Mouse (Mus musculus) MEL (cell line): ENCODE data around the gene Hoxa11. TPM values are rescaled to one million over a fixed set of nuclear protein-coding genes. Genes with fewer than 3 reads are reported as not detected.

Experiments used
- DNase-seq: peaks from one replicate; pipeline ENCODE4 v3.0.0; 2011; ENCODE audit warnings: low read depth, low spot score
- H3K27ac ChIP-seq: 2 replicates; pipeline ENCODE4 v1.5.1; 2012; ENCODE audit warnings: low read depth, mild to moderate bottlenecking, control low read depth, low read length, moderate library complexity; ENCODE audit not compliant: control insufficient read depth
- H3K27me3 ChIP-seq, 2 experiments: fragments of 150-350 bp in 1 of 2; sonication (generic) in 1 of 2; 2 replicates each; pipeline ENCODE4 v1.6.1; 2012; ENCODE audit warnings: low read length in 2 of 2, mild to moderate bottlenecking in 2 of 2, improper control_type of control experiment in 1 of 2, moderate library complexity in 1 of 2; ENCODE audit not compliant: insufficient read depth in 2 of 2, control insufficient read depth in 1 of 2
- H3K36me3 ChIP-seq, 2 experiments: 2 replicates each; pipeline ENCODE4 v1.6.1; 2012 to 2014; ENCODE audit warnings: low read length in 2 of 2, improper control_type of control experiment in 1 of 2, inconsistent platforms in 1 of 2, mild to moderate bottlenecking in 1 of 2; ENCODE audit not compliant: insufficient read depth in 2 of 2, control insufficient read depth in 1 of 2
- H3K4me1 ChIP-seq, 2 experiments: fragments of 150-350 bp in 1 of 2; sonication (generic) in 1 of 2; 2 replicates each; pipeline ENCODE4 v1.6.1; 2012; ENCODE audit warnings: low read length in 2 of 2, improper control_type of control experiment in 1 of 2, mild to moderate bottlenecking in 1 of 2; ENCODE audit not compliant: insufficient read depth in 2 of 2, control insufficient read depth in 1 of 2
- H3K4me3 ChIP-seq, 2 experiments: fragments of 150-350 bp in 1 of 2; sonication (generic) in 1 of 2; 2 replicates each; pipeline ENCODE4 v1.5.1; 2012; ENCODE audit warnings: low read depth in 2 of 2, low read length in 2 of 2, mild to moderate bottlenecking in 2 of 2, moderate library complexity in 2 of 2, control low read depth in 1 of 2, improper control_type of control experiment in 1 of 2; ENCODE audit not compliant: control insufficient read depth in 1 of 2, insufficient read depth in 1 of 2
- H3K79me2 ChIP-seq: 2 replicates; pipeline ENCODE4 v1.6.1; 2012; ENCODE audit warnings: mild to moderate bottlenecking, low read length, moderate library complexity; ENCODE audit not compliant: control insufficient read depth, poor library complexity, insufficient read depth
- H3K9ac ChIP-seq: 2 replicates; pipeline ENCODE4 v1.6.1; 2012; ENCODE audit warnings: low read depth, mild to moderate bottlenecking, control low read depth, low read length, moderate library complexity; ENCODE audit not compliant: control insufficient read depth, poor library complexity, severe bottlenecking
- H3K9me3 ChIP-seq: fragments of 150-350 bp; sonication (generic); replicated peaks from 2 replicates; pipeline ENCODE4 v1.6.1; 2012; ENCODE audit warnings: mild to moderate bottlenecking, low read length, improper control_type of control experiment, moderate library complexity; ENCODE audit not compliant: insufficient read depth
- CTCF ChIP-seq, 3 experiments: IDR thresholded peaks in 2 of 3; conservative IDR thresholded peaks in 1 of 3; 2 replicates each; pipeline ENCODE4 v1.5.1; 2011 to 2012; ENCODE audit warnings: low read length in 3 of 3, low read depth in 2 of 3, mild to moderate bottlenecking in 2 of 3, improper control_type of control experiment in 1 of 3, inconsistent platforms in 1 of 3, mixed read lengths in 1 of 3, moderate library complexity in 1 of 3; ENCODE audit not compliant: control insufficient read depth in 1 of 3, insufficient read depth in 1 of 3, poor library complexity in 1 of 3, severe bottlenecking in 1 of 3
- E2F4 ChIP-seq: IDR thresholded peaks from 2 replicates; pipeline ENCODE4 v1.6.1; 2011; ENCODE audit warnings: low read depth, low read length, improper control_type of control experiment, borderline replicate concordance
- ELF1 ChIP-seq: IDR thresholded peaks from 2 replicates; pipeline ENCODE4 v1.6.1; 2014; ENCODE audit warnings: low read depth, mild to moderate bottlenecking, inconsistent platforms, low read length, improper control_type of control experiment, moderate library complexity
- EP300 ChIP-seq, 2 experiments: IDR thresholded peaks; 2 replicates each; pipeline ENCODE4 v1.6.1; 2011; ENCODE audit warnings: improper control_type of control experiment in 2 of 2, low read length in 2 of 2, low read depth in 1 of 2, mild to moderate bottlenecking in 1 of 2
- ETS1 ChIP-seq: IDR thresholded peaks from 2 replicates; pipeline ENCODE4 v1.6.1; 2012; ENCODE audit warnings: low read depth, mild to moderate bottlenecking, inconsistent platforms, low read length, improper control_type of control experiment, moderate library complexity
- GABPA ChIP-seq: IDR thresholded peaks from 2 replicates; pipeline ENCODE4 v1.6.1; 2012; ENCODE audit warnings: low read depth, mild to moderate bottlenecking, inconsistent platforms, low read length, improper control_type of control experiment, moderate library complexity
- GATA1 ChIP-seq: IDR thresholded peaks from 2 replicates; pipeline ENCODE4 v1.6.1; 2011; ENCODE audit warnings: low read depth, low read length, improper control_type of control experiment
- JUND ChIP-seq: IDR thresholded peaks from 2 replicates; pipeline ENCODE4 v1.6.1; 2011; ENCODE audit warnings: low read depth, mild to moderate bottlenecking, improper control_type of control experiment, low read length
- KAT2A ChIP-seq: conservative IDR thresholded peaks from 2 replicates; pipeline ENCODE4 v1.6.1; 2012; ENCODE audit warnings: low read depth, low read length, improper control_type of control experiment, inconsistent platforms
- MAX ChIP-seq: IDR thresholded peaks from 2 replicates; pipeline ENCODE4 v1.6.1; 2011; ENCODE audit warnings: low read length, improper control_type of control experiment
- MAZ ChIP-seq: IDR thresholded peaks from 2 replicates; pipeline ENCODE4 v1.6.1; 2012; ENCODE audit warnings: low read depth, mild to moderate bottlenecking, inconsistent platforms, low read length, improper control_type of control experiment
- MXI1 ChIP-seq: IDR thresholded peaks from 2 replicates; pipeline ENCODE4 v1.6.1; 2011; ENCODE audit warnings: mild to moderate bottlenecking, low read depth, low read length, improper control_type of control experiment
- MYB ChIP-seq: IDR thresholded peaks from 2 replicates; pipeline ENCODE4 v1.6.1; 2011; ENCODE audit warnings: mild to moderate bottlenecking, low read depth, low read length, improper control_type of control experiment
- MYC ChIP-seq: IDR thresholded peaks from 2 replicates; pipeline ENCODE4 v1.6.1; 2011; ENCODE audit warnings: low read depth, mild to moderate bottlenecking, low read length, improper control_type of control experiment, moderate library complexity
- NELFE ChIP-seq: IDR thresholded peaks from 2 replicates; pipeline ENCODE4 v1.6.1; 2011; ENCODE audit warnings: low read depth, low read length, improper control_type of control experiment
- NRF1 ChIP-seq: IDR thresholded peaks from 2 replicates; pipeline ENCODE4 v1.6.1; 2014; ENCODE audit warnings: low read depth, mild to moderate bottlenecking, inconsistent platforms, low read length, improper control_type of control experiment, moderate library complexity; ENCODE audit not compliant: poor library complexity, insufficient read depth, severe bottlenecking
- POLR2A ChIP-seq, 2 experiments: IDR thresholded peaks; 2 replicates each; pipeline ENCODE4 v1.6.1; 2011 to 2012; ENCODE audit warnings: low read length in 2 of 2, mild to moderate bottlenecking in 2 of 2, control low read depth in 1 of 2, improper control_type of control experiment in 1 of 2, low read depth in 1 of 2, moderate library complexity in 1 of 2; ENCODE audit not compliant: control insufficient read depth in 1 of 2, insufficient read depth in 1 of 2, poor library complexity in 1 of 2
- POLR2AphosphoS2 ChIP-seq: IDR thresholded peaks from 2 replicates; pipeline ENCODE4 v1.6.1; 2011; ENCODE audit warnings: low read length, improper control_type of control experiment
- SIN3A ChIP-seq: IDR thresholded peaks from 2 replicates; pipeline ENCODE4 v1.6.1; 2012; ENCODE audit warnings: low read length, improper control_type of control experiment, inconsistent platforms
- TBP ChIP-seq: IDR thresholded peaks from 2 replicates; pipeline ENCODE4 v1.8.0; 2011; ENCODE audit warnings: low read depth, low read length, improper control_type of control experiment
- TCF12 ChIP-seq: IDR thresholded peaks from 2 replicates; pipeline ENCODE4 v1.6.1; 2014; ENCODE audit warnings: low read depth, mild to moderate bottlenecking, inconsistent platforms, low read length, improper control_type of control experiment, moderate library complexity
- UBTF ChIP-seq: IDR thresholded peaks from 2 replicates; pipeline ENCODE4 v1.6.1; 2012; ENCODE audit warnings: low read depth, mild to moderate bottlenecking, inconsistent platforms, low read length, improper control_type of control experiment, moderate library complexity, borderline replicate concordance; ENCODE audit not compliant: insufficient read depth
- USF1 ChIP-seq: IDR thresholded peaks from 2 replicates; pipeline ENCODE4 v1.6.1; 2014; ENCODE audit warnings: low read depth, mild to moderate bottlenecking, inconsistent platforms, low read length, improper control_type of control experiment, moderate library complexity
- ZC3H11A ChIP-seq: IDR thresholded peaks from 2 replicates; pipeline ENCODE4 v1.6.1; 2012; ENCODE audit warnings: low read depth, mild to moderate bottlenecking, inconsistent platforms, low read length, improper control_type of control experiment
- ZKSCAN1 ChIP-seq: IDR thresholded peaks from 2 replicates; pipeline ENCODE4 v1.6.1; 2012; ENCODE audit warnings: low read depth, mild to moderate bottlenecking, inconsistent platforms, low read length, improper control_type of control experiment, moderate library complexity
- ZMIZ1 ChIP-seq: IDR thresholded peaks from 2 replicates; pipeline ENCODE4 v1.6.1; 2012; ENCODE audit warnings: low read depth, mild to moderate bottlenecking, inconsistent platforms, low read length, improper control_type of control experiment, moderate library complexity
- polyA plus RNA-seq, 2 experiments: library from polyadenylated mRNA; stranded (reverse) in 1 of 2; unstranded in 1 of 2; fragments of >175 nt in 1 of 2; fragments of >200 nt in 1 of 2; gene quantifications; 2 replicates each; pipeline versions ENCODE4 v1.2.1 to v1.2.4; 2012; ENCODE audit warnings: low replicate concordance in 2 of 2, low read depth in 1 of 2; ENCODE audit not compliant: insufficient read length in 2 of 2, insufficient read depth in 1 of 2, missing spikeins in 1 of 2
- total RNA-seq: library from RNA; depleted of rRNA; stranded (reverse); fragments of 300-350 nt; gene quantifications from 2 replicates; pipeline ENCODE4 v1.2.3, GENCODE M21; 2012

Gene Hoxa11
- total and polyA plus RNA-seq, 3 experiments, result not detected

- Histone ChIP-seq H3K4me3 (no peak overlapping the region), H3K79me2 (no peaks in the 10 kb centered on the region; the same call in 1 of the 2 replicates), H3K9ac (no peak overlapping the region), H3K36me3 (no peaks in the 10 kb centered on the region), H3K9me3 (no peaks in the 10 kb centered on the region), H3K4me1 (no peaks in the 10 kb centered on the region), H3K27ac (no peak overlapping the region), H3K27me3 (no peaks in the 10 kb centered on the region)
- no peak for DNase-seq
- no peak for TF ChIP-seq GABPA
- no peak for TF ChIP-seq TBP
- TF ChIP-seq ETS1, result no peak
- TF ChIP-seq KAT2A, result no peak
- TF ChIP-seq ZMIZ1, result no peak
- no peak for TF ChIP-seq POLR2A (IDR thresholded peaks at IDR 0.05; ENCODE audit: control insufficient read depth in 1 of 2, insufficient read depth in 1 of 2, low read depth in 1 of 2, low read length in 2 of 2, poor library complexity in 1 of 2)
Observed at GRCm38 (mm10) chr6:52202362-52203120, 43.1 kb downstream of the Hoxa11 start.

DNA sequence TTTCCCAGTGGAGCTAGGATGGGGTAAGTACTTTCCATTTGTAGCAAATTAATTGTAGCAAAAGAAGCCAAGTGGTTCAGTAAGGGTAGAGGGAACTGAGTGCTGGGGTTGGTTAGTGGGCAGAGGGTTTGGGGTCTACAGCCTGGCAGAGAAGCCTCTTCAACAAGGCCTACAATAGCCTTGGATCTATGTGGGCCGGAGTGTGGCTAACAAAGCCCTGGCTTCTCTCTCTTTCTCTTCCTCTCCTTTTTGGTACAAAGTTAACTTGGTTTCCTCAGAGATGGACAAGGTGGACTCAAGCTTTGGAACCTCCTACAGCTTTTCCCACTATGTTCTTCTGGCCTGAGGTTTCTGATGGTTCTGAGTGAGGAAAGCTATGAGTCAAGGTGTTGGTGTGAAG, 44.3 kb downstream of the Hoxa11 start:
- Histone ChIP-seq H3K27me3 (no peaks in the 10 kb centered on the region), H3K4me1 (no peaks in the 10 kb centered on the region)

DNA sequence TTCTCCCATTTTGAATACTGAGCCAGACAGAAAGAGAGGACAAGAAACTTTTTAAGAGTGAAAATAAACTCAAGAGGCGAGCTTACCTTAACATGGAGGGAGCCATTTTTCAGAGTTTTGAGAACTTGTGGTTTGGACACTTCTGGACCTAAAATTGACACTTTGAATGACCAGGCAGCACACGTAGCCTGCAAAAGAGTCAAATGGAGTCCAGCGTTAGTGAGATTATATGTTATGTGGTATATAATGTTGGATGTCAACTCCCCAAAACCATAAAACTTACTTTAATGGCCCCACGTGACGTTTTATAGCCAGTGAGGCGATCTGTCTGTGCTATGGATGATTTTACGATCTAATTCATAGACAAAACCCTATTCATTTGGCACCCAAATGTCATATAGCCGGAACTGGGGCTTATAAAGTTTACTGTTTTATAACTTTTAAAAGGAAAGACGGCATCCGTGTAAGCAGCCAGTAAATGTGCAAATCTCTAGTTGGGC, 44.8 kb downstream of the Hoxa11 start:
- no peak for DNase-seq
- H3K9me3 ChIP-seq, result no peaks in the 10 kb centered on the region
- no peak overlapping the region for H3K9ac ChIP-seq
- H3K36me3 ChIP-seq, result no peaks in the 10 kb centered on the region
- H3K27me3 ChIP-seq, result no peaks in the 10 kb centered on the region
- H3K27ac ChIP-seq, result no peak overlapping the region
- H3K79me2 ChIP-seq, result no peaks in the 10 kb centered on the region; the same call in 1 of the 2 replicates
- no peaks in the 10 kb centered on the region for H3K4me1 ChIP-seq
- H3K4me3 ChIP-seq, result no peak overlapping the region
- TF ChIP-seq POLR2AphosphoS2 (no peak), E2F4 (no peak), POLR2A (IDR thresholded peaks at IDR 0.05; ENCODE audit: control insufficient read depth in 1 of 2, insufficient read depth in 1 of 2, low read depth in 1 of 2, low read length in 2 of 2, poor library complexity in 1 of 2) (no peak), GABPA (no peak), SIN3A (no peak), MYC (no peak), ZKSCAN1 (no peak), KAT2A (no peak), UBTF (no peak), NRF1 (no peak), JUND (no peak), TBP (no peak), MXI1 (no peak), USF1 (no peak), MAX (no peak), ZC3H11A (no peak), MAZ (no peak), TCF12 (no peak)

More for the DNA sequence above, 44.3 kb downstream of the Hoxa11 start:
- H3K9ac ChIP-seq, result no peak overlapping the region
- H3K79me2 ChIP-seq, result no peaks in the 10 kb centered on the region; the same call in 1 of the 2 replicates
- no peaks in the 10 kb centered on the region for H3K36me3 ChIP-seq
- H3K4me3 ChIP-seq, result no peak overlapping the region
- TF ChIP-seq MAX, result no peak
- TF ChIP-seq EP300 (IDR thresholded peaks at IDR 0.05; ENCODE audit: low read depth in 1 of 2, low read length in 2 of 2), result no peak
- TF ChIP-seq ELF1, result no peak
- no peak for TF ChIP-seq MYB
- TF ChIP-seq UBTF, result no peak
- no peak for TF ChIP-seq NELFE
- TF ChIP-seq GATA1, result no peak
- TF ChIP-seq MXI1, result no peak
- no peak for TF ChIP-seq E2F4
- no peak for TF ChIP-seq MYC
- no peak for TF ChIP-seq MAZ
- TF ChIP-seq CTCF (IDR thresholded peaks at IDR 0.05 in 2 of 3, conservative IDR thresholded peaks at IDR 0.05 in 1 of 3; ENCODE audit: control insufficient read depth in 1 of 3, insufficient read depth in 1 of 3, low read depth in 2 of 3, low read length in 3 of 3, poor library complexity in 1 of 3, severe bottlenecking in 1 of 3), result no peak
- no peak for DNase-seq
- no peaks in the 10 kb centered on the region for H3K9me3 ChIP-seq
- H3K27ac ChIP-seq, result no peak overlapping the region
